Mouse (Mus musculus) cerebellum, adult 2 months (tissue): ENCODE measurements at regions not wholly inside any gene's neighbourhood (a gene's known extent, or its start where the extent isn't known, plus 50 kb on each side); places are given as distances from the start of the nearest gene placed in this dataset.

Source experiments
- DNase-seq, 2 experiments: peaks; one replicate each; pipeline ENCODE4 v3.0.0; 2021
- H3K27ac ChIP-seq: fragments of 200-500 bp; 2 replicates; pipeline ENCODE4 v1.5.1; 2012; ENCODE audit warnings: low read length, control low read depth, inconsistent platforms; ENCODE audit not compliant: insufficient read depth
- H3K27me3 ChIP-seq: fragments of 200-500 bp; 2 replicates; pipeline ENCODE4 v1.6.1; 2012; ENCODE audit warnings: inconsistent platforms, mild to moderate bottlenecking, low read length, moderate library complexity; ENCODE audit not compliant: control insufficient read depth, insufficient read depth
- H3K4me1 ChIP-seq: fragments of 200-500 bp; 2 replicates; pipeline ENCODE4 v1.6.1; 2011; ENCODE audit warnings: low read length; ENCODE audit not compliant: control insufficient read depth, insufficient read depth
- H3K4me3 ChIP-seq: fragments of 200-500 bp; replicated peaks from 2 replicates; pipeline ENCODE3; 2011; ENCODE audit warnings: mild to moderate bottlenecking, low read depth, low read length, control low read depth; ENCODE audit not compliant: insufficient read depth
- CTCF ChIP-seq: fragments of 200-500 bp; IDR thresholded peaks from 2 replicates; pipeline ENCODE4 v1.5.1; 2011; ENCODE audit warnings: low read depth, mild to moderate bottlenecking, control low read depth, low read length, moderate library complexity, borderline replicate concordance; ENCODE audit not compliant: insufficient read depth
- POLR2A ChIP-seq: fragments of 200-500 bp; IDR thresholded peaks from 2 replicates; pipeline ENCODE4 v1.6.1; 2011; ENCODE audit warnings: low read length, control low read depth, borderline replicate concordance; ENCODE audit not compliant: insufficient read depth
- WGBS: fragments of 180-500 bp; shearing (Covaris S2); methylation state at CpG from one replicate; pipeline ENCODE4 v1.1.7; 2018; 5-methylcytosine and 5-hydroxymethylcytosine counted together

DNA sequence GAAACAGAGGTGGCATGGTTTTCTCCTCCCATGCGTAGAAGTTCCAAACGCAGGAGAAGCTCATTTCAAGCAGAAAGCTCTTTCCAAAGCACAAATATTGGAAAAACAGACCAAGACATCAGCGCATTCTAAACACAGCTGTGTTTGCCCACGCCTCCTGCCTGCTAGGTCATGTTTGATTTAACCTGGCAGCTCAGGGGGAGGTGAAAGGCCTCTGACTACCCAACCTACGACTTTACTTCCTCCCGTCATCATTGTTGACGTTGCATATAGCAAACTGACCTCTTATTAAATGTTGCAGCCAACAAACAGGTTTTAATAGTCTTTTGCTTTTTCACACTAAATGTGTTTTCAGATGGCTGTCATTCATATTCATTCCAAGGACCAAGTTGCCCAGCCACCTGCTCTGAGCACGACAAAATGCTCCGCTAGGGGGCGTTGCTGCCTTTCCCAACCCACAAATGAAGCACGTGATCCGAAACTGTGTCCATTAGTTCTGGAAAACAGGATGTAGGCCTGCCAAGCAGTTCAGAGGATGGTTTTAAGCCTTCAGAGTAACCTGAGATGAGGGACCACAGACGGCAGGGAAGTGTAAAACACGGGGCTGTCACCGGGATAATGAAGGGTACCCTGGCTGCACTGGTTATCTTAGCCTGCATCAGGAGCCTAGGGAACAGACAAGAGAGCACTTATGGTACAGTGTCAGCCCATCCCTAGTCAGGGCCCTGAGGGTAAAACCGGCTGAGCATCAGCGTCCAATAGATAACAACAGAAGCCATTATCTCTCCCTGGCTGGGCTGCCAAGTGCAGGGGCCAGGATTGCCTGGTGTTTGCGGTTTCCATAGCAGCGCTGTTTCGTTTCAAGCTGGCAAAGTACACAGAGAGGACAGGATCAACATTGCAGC, 67.6 kb upstream of the Noct start:
- Histone ChIP-seq H3K4me1 (no peaks in the 10 kb centered on the region), H3K27me3 (no peaks in the 10 kb centered on the region), H3K4me3 (no peak overlapping the region), H3K27ac (no peak overlapping the region)
- DNase-seq: peak; percentile 36 to 41
- 32% methylated on average over 20 of the region's 20 CpGs for WGBS
- TF ChIP-seq POLR2A: no peak
- TF ChIP-seq CTCF: peak; percentile 52; the same call in 1 of the 2 replicates

GRCm38 (mm10) chr3:51157291-51157650, 67.0 kb upstream of the Noct start:
- 13% methylated on average over 4 of the region's 4 CpGs for WGBS
- Histone ChIP-seq H3K27ac (no peak overlapping the region), H3K4me1 (no peaks in the 10 kb centered on the region), H3K27me3 (no peaks in the 10 kb centered on the region), H3K4me3 (no peak overlapping the region)
- no peak for DNase-seq
- TF ChIP-seq CTCF (no peak), POLR2A (no peak)

DNA sequence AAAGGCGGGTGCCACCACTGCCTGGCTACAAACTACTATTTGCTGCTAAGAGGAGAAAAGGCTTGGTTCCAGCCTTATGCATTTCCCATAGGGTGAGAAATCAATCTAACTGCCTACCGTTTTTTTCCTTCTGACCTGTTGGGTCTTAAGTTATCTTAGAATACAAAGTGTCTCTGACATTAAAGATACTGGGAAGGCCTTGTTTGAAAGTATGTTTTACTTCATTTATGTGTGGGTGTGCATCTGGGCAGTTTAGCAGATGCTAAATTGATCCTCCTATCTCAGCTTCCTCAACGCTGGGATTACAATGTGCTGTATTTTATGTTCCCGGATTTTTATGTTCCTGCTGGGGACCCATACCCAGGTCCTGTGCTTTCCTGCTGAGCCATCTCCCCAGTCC, 65.8 kb upstream of the Noct start:
- Histone ChIP-seq H3K4me3 (no peak overlapping the region), H3K4me1 (no peaks in the 10 kb centered on the region), H3K27ac (no peak overlapping the region), H3K27me3 (no peaks in the 10 kb centered on the region)
- DNase-seq: no peak
- TF ChIP-seq CTCF: no peak
- TF ChIP-seq POLR2A: no peak
- 86% methylated on average over 4 of the region's 4 CpGs for WGBS

DNA sequence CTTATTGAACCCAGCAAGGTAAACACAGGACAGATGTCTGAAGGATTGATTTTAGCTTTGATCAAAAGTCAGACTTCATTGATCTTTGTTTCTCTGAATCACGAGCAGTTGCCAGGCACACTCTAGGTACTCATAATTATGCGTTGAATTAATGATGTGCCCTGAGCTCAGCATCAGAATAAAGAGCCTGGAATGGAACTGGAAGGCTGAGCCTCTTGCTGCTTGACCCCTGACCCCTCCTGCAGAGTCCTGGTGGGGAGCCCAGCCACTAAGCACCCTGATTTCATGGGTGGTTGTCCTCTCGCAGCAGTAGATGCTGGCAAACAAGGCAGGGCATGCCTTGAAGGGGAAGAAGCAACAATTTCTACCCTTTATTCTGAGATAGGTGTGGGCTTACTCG, 64.9 kb upstream of the Noct start:
- 48% methylated on average over 4 of the region's 4 CpGs for WGBS
- TF ChIP-seq POLR2A (no peak), CTCF (no peak)
- DNase-seq: no peak
- no peak overlapping the region for H3K4me3 ChIP-seq
- H3K4me1 ChIP-seq: no peaks in the 10 kb centered on the region
- H3K27ac ChIP-seq: no peak overlapping the region
- no peaks in the 10 kb centered on the region for H3K27me3 ChIP-seq

- DNase-seq: peak; percentile 15 to 19
- TF ChIP-seq POLR2A: no peak
- TF ChIP-seq CTCF: no peak
- Histone ChIP-seq H3K27ac (no peak overlapping the region), H3K4me1 (no peaks in the 10 kb centered on the region), H3K27me3 (no peaks in the 10 kb centered on the region), H3K4me3 (no peak overlapping the region)
- 24% methylated on average over 9 of the region's 9 CpGs for WGBS
Observed at GRCm38 (mm10) chr3:51159881-51160280, 64.4 kb upstream of the Noct start.

- Histone ChIP-seq H3K27me3 (no peaks in the 10 kb centered on the region), H3K4me1 (no peaks in the 10 kb centered on the region), H3K4me3 (no peak overlapping the region), H3K27ac (no peak overlapping the region)
- no peak for DNase-seq
- no peak for TF ChIP-seq CTCF
- no peak for TF ChIP-seq POLR2A
- 55% methylated on average over 7 of the region's 7 CpGs for WGBS
Observed at GRCm38 (mm10) chr3:51160625-51161024, 63.6 kb upstream of the Noct start.

DNA sequence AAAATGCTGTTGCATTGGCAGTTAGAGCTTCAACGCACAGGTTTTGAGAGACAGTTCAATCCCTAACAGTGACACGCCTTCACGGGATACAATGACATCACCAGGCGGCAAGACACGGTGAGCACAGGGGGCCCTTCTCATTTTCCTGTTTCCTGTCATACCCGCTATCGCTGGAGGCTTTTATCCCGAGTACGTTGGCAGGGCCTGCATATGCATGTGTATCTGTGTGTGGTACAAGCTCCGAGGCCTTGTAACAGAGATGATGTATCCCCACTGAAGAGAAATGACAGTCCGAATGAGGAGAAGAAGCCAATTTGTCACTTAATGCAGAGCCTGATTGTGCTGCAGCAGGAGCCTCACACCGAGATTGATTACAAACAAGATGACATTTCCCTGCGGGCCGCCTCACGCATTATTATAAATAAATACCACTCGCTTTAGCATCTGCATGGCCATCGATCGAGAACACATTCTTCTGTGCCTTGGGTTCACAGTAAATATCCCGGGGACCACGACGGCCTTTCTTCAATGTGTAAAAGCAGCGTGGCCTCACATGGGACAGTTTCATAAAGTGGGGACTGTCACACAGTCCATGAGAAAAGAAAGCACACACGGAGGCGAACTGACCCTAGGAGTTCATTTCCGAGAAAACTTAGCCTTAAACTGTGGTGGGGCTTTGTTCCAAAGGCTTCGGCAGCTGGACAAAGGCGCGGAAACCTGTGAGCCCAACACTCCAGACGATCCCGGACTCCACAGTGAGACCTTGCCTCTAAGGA, 54.9 kb upstream of the Noct start:
- H3K4me1 ChIP-seq: no peaks in the 10 kb centered on the region
- no peak overlapping the region for H3K4me3 ChIP-seq
- WGBS: 71% methylated on average over 30 of the region's 30 CpGs
- no peaks in the 10 kb centered on the region for H3K27me3 ChIP-seq
- TF ChIP-seq CTCF (no peak), POLR2A (no peak)
- no peak overlapping the region for H3K27ac ChIP-seq
- no peak for DNase-seq

- TF ChIP-seq CTCF (peak; percentile 89), POLR2A (no peak)
- no peaks in the 10 kb centered on the region for H3K4me1 ChIP-seq
- peak; percentile 73 to 83 for DNase-seq
- no peaks in the 10 kb centered on the region for H3K27me3 ChIP-seq
- no peak overlapping the region for H3K4me3 ChIP-seq
- no peak overlapping the region for H3K27ac ChIP-seq
- WGBS: 30% methylated on average over 19 of the region's 19 CpGs
Observed at GRCm38 (mm10) chr3:51170225-51170852, 53.9 kb upstream of the Noct start.
